Mouse (Mus musculus) Patski (cell line): ENCODE data around the gene Prss48. TPM values are rescaled to one million over a fixed set of nuclear protein-coding genes. Genes with fewer than 3 reads are reported as not detected.

Experiments
- ATAC-seq: fragments of 100-300 bp; one replicate; pipeline ENCODE4 v1.8.0; 2021
- CTCF ChIA-PET: fragments of 350-600 bp; sonication (Branson Sonifier 250); formaldehyde crosslinking; loops from one replicate; lab custom pipeline; 2022; ENCODE audit warnings: inconsistent platforms; lab: Charles Lee
- POLR2A ChIA-PET: fragments of 350-600 bp; sonication (Branson Sonifier 250); formaldehyde crosslinking; loops from one replicate; lab custom pipeline; 2022; ENCODE audit warnings: antibody characterized with exemption, inconsistent platforms; lab: Charles Lee
- DNase-seq: peaks from one replicate; pipeline ENCODE4 v3.0.0-alpha.2; 2011; ENCODE audit warnings: low read depth, low spot score
- H3K27me3 ChIP-seq: fragments of 371-371 bp; one replicate; pipeline ENCODE4 v1.5.1; 2021
- CTCF ChIP-seq: fragments of 100-300 bp; IDR thresholded peaks from one replicate; pipeline ENCODE4 v1.5.1; 2021
- in situ Hi-C: fragments of 300-500 bp; cut with MboI; formaldehyde crosslinking; loops from 3 replicates; pipeline ENCODE4 v1.11.1; 2018; ENCODE audit warnings: low pct_unique_long_range_greater_than_20kb, mixed read lengths
- polyA plus RNA-seq: library from polyadenylated mRNA; unstranded; gene quantifications from one replicate; pipeline ENCODE4 v1.2.3, GENCODE M21; 2021

Prss48 gene
- polyA plus RNA-seq, 1 experiment from 2014 or later: not detected

GRCm38 (mm10) chr3:85955269-85955668 lies 47.0 kb downstream of the Prss48 start:
- CTCF ChIA-PET: interaction anchor here (1.3 kb wide), 1 partner anchor 14 kb away, joined by 3 read pairs; no protein-coding TSS in a partner anchor
- H3K27me3 ChIP-seq: no peaks in the 10 kb centered on the region
- POLR2A ChIA-PET: no interaction called here
- TF ChIP-seq CTCF: no peak
- in situ Hi-C loops: no loop called here
- DNase-seq: no peak
- ATAC-seq: no peak

- ChIA-PET CTCF (no interaction called here), POLR2A (no interaction called here)
- in situ Hi-C loops: no loop called here
- DNase-seq (no peak), ATAC-seq (no peak)
- no peak for TF ChIP-seq CTCF
- no peaks in the 10 kb centered on the region for H3K27me3 ChIP-seq
These were observed 49.5 kb downstream of the Prss48 start for GRCm38 (mm10) chr3:85952696-85953283.

GRCm38 (mm10) chr3:85950914-85951313 lies 51.4 kb downstream of the Prss48 start:
- in situ Hi-C loops: no loop called here
- ChIA-PET POLR2A (interaction anchor here (0.8 kb wide), 1 partner anchor 249 kb away, joined by 3 read pairs; no protein-coding TSS in a partner anchor), CTCF (interaction anchor here (1.4 kb wide), 1 partner anchor 12 kb away, joined by 4 read pairs; no protein-coding TSS in a partner anchor)
- H3K27me3 ChIP-seq: peaks cover 3% of the 10 kb centered on the region
- DNase-seq (no peak), ATAC-seq (no peak)
- TF ChIP-seq CTCF: no peak

Other genes with a start within 250 kb of the Prss48 start
- gene Fam160a1, start 185.2 kb downstream of the Prss48 start, polyA plus RNA-seq: 22.4 TPM
- 3.6 TPM for gene Glt28d2, start 115.0 kb downstream of the Prss48 start, polyA plus RNA-seq
- 10.8 TPM for gene Gm37240, start 115.0 kb downstream of the Prss48 start, polyA plus RNA-seq
- 145 TPM for gene Sh3d19, start 31.4 kb downstream of the Prss48 start, polyA plus RNA-seq
- 1,398 TPM for gene Rps3a1, start 140.2 kb upstream of the Prss48 start, polyA plus RNA-seq
- gene Lrba, start 222.2 kb upstream of the Prss48 start, polyA plus RNA-seq: 35.1 TPM